Mouse (Mus musculus) right cerebral cortex, adult 2 months (tissue): ENCODE data around the gene Katnal1.
A peak's percentile ranks its signal among the peaks of the same experiment; 100 is the strongest.

Experiments
- DNase-seq, 2 experiments: peaks; one replicate each; pipeline ENCODE4 v3.0.0; 2021 to 2022; ENCODE audit warnings: low spot score in 2 of 2

Gene Katnal1

GRCm38 (mm10) chr5:148954314-148955060 lies 25.4 kb upstream of the Katnal1 start:
- DNase-seq = no peak

DNA sequence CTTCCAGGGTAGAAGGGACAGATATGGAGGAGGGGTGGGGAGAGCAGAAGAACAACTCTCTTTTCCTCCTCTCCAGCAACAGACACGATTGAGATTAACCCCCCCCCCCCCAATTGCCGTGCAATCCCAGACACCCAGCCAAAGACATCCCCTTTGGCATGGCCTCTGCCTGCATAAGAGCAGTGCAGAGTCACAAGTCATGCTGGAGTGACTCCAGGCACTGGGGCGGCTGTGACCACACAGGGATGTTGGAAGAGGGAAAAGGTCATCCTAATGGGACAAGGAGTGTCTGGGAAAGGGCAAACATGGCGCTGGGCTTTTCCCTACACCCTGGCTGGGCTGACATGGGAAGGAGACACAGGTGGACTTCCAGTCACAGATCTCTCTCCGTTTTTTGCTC lies 24.0 kb upstream of the Katnal1 start:
- no peak for DNase-seq

- DNase-seq = no peak
Observed at GRCm38 (mm10) chr5:148952419-148952818, 23.3 kb upstream of the Katnal1 start.

DNA sequence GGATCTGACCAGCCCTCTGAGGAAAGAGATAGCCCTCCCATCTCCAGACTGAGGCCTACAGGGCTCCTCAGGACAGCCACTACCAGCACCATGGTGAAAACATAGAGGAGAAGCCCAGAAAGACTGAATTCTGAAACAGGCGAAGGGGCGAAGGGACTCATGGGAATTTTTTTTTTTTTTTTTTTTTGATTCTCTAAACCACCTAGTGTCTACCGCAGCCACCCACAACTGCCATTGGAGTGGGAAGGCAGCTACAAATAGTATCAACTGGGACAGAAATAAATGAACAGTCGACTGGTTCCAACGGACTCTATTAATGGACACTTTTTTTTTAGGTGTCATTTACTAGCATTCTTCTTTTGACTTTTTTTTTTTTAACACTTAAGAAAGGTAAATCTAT lies 22.2 kb upstream of the Katnal1 start:
- no peak for DNase-seq

DNA sequence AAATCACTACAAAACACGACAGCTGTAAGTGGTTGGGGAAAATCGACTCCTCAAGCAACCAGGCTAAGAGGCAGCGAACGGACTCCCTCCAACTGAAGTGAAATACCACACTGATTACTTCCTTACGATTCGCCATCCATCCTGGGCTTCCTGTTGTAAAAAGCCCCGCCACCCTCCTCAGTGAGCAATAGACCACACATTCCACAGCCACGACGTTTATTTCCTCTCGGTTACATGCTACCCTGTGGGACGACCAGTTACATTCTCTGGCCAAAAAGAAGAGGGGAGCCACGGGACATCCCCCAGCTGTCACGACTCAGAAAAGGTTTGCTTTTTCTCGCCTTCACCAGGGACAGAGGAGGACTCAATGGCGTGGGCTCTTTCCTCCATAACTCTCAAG lies 20.9 kb upstream of the Katnal1 start:
- no peak for DNase-seq

- DNase-seq = no peak
Observed at GRCm38 (mm10) chr5:148948577-148948976, 19.5 kb upstream of the Katnal1 start.

- DNase-seq = no peak
Observed at GRCm38 (mm10) chr5:148947412-148947811, 18.3 kb upstream of the Katnal1 start.

DNA sequence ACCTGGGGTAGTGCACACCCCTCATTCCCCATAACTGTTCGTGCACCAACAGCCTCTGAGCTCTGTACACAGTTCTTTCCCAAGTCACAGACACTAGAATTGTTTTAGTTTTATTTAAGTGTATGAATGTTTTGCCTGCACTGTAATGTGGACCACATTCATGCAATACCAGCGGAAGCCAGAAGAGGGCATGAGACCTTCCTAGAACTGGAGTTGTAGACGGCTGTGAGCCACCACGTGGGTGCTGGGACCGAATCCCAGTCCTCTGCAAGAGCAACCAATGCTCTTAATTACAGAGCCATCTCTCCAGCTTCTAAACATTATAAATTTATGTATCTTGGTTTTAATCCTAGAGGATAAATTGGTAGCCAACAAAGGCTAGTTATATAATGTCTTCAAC lies 17.7 kb upstream of the Katnal1 start:
- DNase-seq = no peak

- DNase-seq = no peak
Observed at GRCm38 (mm10) chr5:148945735-148946134, 16.6 kb upstream of the Katnal1 start.

DNA sequence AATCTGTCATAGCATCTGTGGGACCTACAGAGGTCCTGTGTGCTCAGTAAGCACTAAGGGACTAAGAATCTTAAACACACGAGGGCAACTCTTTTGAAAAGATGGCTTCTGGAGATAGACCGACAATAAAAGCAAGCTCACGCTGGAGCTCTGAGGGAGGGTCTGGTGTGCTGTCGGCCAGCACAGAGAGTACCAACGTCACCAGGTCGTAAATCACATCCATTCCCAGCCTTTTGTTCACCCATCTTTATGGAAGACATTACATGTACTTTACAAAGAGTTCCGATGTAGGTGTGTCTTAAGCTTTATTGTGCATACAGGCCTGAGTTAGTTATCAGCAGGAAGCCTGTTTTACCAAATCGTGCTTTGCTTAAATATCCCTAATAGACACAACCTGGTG lies 14.9 kb upstream of the Katnal1 start:
- no peak for DNase-seq

- DNase-seq = no peak
Observed at GRCm38 (mm10) chr5:148943444-148943843, 14.3 kb upstream of the Katnal1 start.

DNA sequence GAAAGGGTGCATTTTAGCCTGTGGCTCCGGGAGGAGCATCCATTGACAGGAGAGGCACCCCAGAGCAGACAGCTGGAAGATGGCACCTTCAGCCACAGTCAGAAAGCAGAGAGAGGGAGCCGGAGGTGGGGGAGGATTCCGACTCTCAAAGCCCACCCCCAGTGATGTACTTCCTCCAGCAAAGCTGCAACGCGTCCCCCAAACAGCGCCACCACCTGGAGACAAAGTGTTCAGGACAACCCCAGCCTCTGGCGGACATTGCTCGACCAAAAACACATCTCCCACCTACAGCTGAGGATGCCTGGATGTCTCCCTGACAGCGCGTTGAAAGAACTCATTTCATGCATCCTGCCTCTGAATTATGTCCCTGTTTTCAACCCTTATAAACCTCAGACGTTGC lies 13.8 kb upstream of the Katnal1 start:
- no peak for DNase-seq

DNA sequence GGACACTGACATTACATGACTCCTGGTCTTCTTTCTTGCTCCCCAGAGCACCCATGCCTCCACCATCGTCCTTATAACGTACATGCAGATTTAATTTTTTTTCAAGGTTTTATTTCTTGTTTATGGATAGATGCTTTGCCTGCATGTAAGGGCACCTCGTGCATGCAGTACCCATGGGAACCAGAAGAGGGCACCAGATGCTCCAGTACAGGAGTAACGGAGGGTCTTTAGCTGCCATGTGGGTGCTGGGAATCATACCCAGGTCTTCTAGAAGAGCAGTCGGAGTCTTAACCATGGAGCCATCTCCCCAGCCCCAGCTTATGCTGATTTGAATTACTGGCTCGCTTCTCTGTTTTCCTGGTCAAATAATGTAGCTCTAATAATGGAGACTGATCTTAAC lies 13.2 kb upstream of the Katnal1 start:
- no peak for DNase-seq

GRCm38 (mm10) chr5:148941867-148942266 lies 12.7 kb upstream of the Katnal1 start:
- DNase-seq = no peak

- DNase-seq = no peak
Observed at GRCm38 (mm10) chr5:148939948-148940382, 10.8 kb upstream of the Katnal1 start.

DNA sequence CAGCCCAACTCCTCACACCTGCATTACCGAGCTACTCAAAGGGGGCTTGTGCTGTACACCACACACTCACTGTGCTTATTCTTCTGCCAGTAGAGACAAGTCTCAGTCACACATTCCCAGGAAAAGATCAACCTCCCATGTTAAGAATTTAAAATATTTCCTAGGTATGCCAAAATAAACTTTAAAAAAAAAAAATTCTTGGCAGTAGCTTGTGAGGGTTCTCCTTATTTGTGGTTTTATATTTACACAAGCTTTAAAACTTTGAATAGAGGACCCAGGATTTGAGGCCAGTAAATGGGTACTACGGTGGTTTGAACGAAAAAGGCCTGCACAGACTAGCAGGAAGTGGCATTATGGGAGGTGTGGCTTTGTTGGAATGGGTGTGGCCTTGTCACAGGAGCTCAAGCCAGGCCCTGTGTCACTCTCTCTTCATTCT lies 7.4 kb upstream of the Katnal1 start:
- no peak for DNase-seq

DNA sequence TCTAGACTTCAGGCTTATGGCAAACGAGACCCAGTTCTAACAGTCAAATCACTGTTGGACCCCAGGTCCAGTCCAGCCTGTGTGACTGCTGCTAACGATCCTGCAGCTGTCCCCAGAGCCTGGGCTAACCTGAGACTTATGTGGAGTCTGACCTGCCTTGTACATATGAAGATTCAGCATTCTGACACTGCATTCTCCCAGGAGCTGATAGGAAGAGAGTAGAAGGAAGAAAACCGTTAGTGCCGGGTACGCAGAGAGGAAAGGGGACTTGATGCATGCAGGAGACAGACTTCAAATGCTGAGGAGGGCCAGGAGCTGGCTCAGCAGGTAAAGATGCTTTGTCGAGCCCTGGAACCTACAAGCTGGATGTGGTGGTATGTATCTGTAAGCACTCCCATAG lies 6.8 kb upstream of the Katnal1 start:
- DNase-seq = no peak

DNA sequence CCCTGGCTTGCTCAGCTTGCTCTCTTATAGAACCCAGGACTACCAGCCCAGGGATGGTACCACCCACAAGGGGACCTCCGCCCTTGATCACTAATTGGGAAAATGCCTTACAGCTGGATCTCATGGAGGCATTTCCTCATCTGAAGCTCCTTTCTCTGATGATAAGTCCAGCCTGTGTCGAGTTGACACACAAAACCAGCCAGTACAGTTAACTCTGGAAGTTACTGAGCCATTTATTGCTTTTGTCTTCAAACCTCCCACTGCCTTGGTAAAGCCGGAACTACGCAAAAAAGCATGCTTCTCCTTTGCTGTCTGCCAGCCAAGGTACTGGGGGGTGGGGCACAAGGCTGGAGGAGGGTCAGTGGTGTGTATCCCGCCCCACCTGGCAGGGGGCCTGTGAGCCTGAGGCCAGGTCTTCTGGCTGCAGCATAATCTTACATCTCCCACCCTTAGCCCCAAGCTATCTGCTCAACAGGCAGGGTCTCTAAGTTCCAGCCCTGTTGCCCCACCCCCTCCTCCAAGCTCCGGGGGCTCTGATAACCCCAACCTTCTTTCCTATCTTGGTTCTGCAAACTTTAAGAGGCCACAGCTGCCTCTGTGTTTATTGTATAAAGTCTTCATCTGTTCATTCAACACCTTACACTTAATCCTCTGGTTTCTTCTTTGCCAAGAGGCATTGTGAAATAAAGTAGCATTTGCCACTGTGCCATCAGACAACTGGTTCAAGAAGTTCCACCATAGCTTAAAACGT lies 6.1 kb upstream of the Katnal1 start:
- DNase-seq = no peak

GRCm38 (mm10) chr5:148934457-148934856 lies 5.3 kb upstream of the Katnal1 start:
- no peak for DNase-seq

GRCm38 (mm10) chr5:148933767-148934166 lies 4.6 kb upstream of the Katnal1 start:
- no peak for DNase-seq

DNA sequence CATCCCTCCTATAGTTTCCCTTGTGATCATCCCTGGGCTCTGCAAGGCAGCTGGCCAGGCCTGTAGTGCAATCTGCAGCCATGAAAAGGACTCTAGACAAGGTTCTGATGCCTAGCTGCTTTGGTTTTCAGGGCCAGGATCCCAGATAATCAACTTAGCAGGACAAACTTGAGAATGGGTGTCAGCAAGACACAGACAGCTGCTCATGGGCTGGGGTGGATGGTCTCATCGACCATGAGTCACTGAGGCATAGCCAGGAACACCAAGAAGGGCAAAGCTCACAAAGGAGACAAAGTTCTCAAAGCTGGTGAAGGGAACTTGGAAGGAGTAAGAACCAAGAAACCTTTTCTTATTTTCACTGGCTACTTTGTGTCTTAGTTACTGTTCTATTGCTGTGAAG lies 2.2 kb upstream of the Katnal1 start:
- no peak for DNase-seq

GRCm38 (mm10) chr5:148928382-148929115 lies 571 bp downstream of the Katnal1 start:
- DNase-seq = peak; percentile 95 to 97
